Mouse (Mus musculus): ENCODE measurements around the gene Mael.

GRCm38 (mm10) chr1:166153351-166154120 is 85.0 kb downstream of the Mael start:
- TF ChIP-seq CTCF (IDR thresholded peaks at IDR 0.05; ENCODE audit: control insufficient read depth, insufficient read depth, insufficient read length) (peak; percentile 89), MAX (IDR thresholded peaks at IDR 0.05) (peak; percentile 50), USF1 (IDR thresholded peaks at IDR 0.05; ENCODE audit: low read depth) (no peak), FOSL1 (IDR thresholded peaks at IDR 0.05; ENCODE audit: insufficient read depth, low read length, poor library complexity, severe bottlenecking) (no peak), MYOD1 (IDR thresholded peaks at IDR 0.05; ENCODE audit: control insufficient read depth, insufficient read length, low read depth) (no peak)

All from C2C12 (cell line).